Mouse (Mus musculus): ENCODE results near the gene Ubr1. TPM values are rescaled to one million over a fixed set of nuclear protein-coding genes. Genes with fewer than 3 reads are reported as not detected.

Ubr1 gene
- polyA plus RNA-seq (2015; fragmentation: Nextera tagmentation; extraction: Ambion mirVana), result 33.5 and 33.7 TPM in 2 replicates

DNA sequence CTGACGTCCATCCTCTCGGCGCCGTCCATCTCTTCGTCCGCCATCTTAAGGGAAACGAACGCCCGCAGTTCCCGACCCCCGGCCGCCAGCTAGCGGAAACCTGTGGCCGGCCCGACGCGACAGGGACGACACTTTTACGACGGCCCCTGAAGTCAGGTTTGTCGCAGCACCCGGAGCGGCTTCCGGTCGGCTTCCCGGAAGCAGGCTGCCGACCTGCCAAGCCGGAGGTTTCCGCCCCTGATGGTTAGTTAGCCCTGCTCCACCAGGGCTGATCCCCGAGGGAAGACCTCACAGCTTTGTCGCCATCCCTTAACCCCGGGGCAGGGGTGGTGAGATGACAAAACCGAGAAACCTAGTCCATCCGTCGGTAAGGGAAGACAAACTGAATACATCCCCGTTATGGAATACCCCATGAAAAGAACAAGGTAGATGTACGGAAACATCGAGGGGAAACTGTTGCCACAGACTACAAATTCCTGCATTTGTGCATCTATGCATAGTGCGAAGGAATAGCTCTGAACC is at the start of gene Ubr1:
Gene Ubr1, minus strand, starts transcription at position 157 of the 522 bp plus-strand sequence.
- peak within 1 kb of the TSS; percentile 92 for H3K4me3 ChIP-seq (ENCODE audit: low read length)
- peak within 1 kb of the TSS; percentile 81 for H3K4me2 ChIP-seq (ENCODE audit: low read depth, low read length)
- H3K9ac ChIP-seq (ENCODE audit: low read length), result peak within 1 kb of the TSS; percentile 93
- under 1% methylated on average over 39 of the region's 39 CpGs for WGBS
- peak within 1 kb of the TSS; percentile 63 for H3K27ac ChIP-seq (ENCODE audit: low read length)
- H3K9me3 ChIP-seq (ENCODE audit: control insufficient read depth, low read length), result no peaks in the 10 kb centered on the region
- no peaks in the 10 kb centered on the region; the same call in 1 of the 2 replicates for H3K27me3 ChIP-seq (ENCODE audit: control insufficient read depth, insufficient read depth, low read depth, low read length)
- H3K36me3 ChIP-seq (ENCODE audit: control insufficient read depth, insufficient read depth, low read length), result no peaks in the 10 kb centered on the region
- peak; percentile 89 for ATAC-seq (ENCODE audit: low read depth)
- H3K4me1 ChIP-seq (replicated peaks; ENCODE audit: control insufficient read depth, insufficient read depth, low read length), result peaks cover 8% of the 10 kb centered on the region

DNA sequence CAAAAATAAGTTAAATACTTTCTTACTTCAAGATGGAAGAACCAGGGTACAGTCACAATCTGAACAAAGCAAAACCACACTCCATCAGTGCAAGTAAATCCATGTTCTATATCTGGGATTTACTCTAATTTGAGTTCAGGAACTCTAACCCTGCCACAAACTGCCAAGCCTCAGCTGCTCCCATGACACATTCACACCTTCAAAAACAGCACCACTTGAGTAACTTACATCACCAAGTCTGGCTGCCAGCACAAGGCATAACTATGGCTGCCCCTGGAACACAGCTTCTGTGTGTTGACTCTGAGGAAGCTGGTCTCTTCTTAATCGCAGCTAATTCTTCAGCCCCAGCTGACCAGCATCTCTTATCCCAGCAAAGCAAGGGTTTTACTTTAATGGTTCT is 46.6 kb upstream of the Ubr1 start:
- ATAC-seq (ENCODE audit: low read depth), result no peak
- no peaks in the 10 kb centered on the region for H3K27me3 ChIP-seq (ENCODE audit: control insufficient read depth, insufficient read depth, low read depth, low read length)
- no peaks in the 10 kb centered on the region for H3K4me1 ChIP-seq (replicated peaks; ENCODE audit: control insufficient read depth, insufficient read depth, low read length)
- no peak overlapping the region for H3K4me3 ChIP-seq (ENCODE audit: low read length)
- H3K36me3 ChIP-seq (ENCODE audit: control insufficient read depth, insufficient read depth, low read length), result peaks cover 9% of the 10 kb centered on the region
- H3K9me3 ChIP-seq (ENCODE audit: control insufficient read depth, low read length), result no peaks in the 10 kb centered on the region
- no peak overlapping the region for H3K9ac ChIP-seq (ENCODE audit: low read length)
- no peak overlapping the region for H3K27ac ChIP-seq (ENCODE audit: low read length)
- H3K4me2 ChIP-seq (ENCODE audit: low read depth, low read length), result no peak overlapping the region
- 80% methylated on average over 1 of the region's 1 CpGs for WGBS

DNA sequence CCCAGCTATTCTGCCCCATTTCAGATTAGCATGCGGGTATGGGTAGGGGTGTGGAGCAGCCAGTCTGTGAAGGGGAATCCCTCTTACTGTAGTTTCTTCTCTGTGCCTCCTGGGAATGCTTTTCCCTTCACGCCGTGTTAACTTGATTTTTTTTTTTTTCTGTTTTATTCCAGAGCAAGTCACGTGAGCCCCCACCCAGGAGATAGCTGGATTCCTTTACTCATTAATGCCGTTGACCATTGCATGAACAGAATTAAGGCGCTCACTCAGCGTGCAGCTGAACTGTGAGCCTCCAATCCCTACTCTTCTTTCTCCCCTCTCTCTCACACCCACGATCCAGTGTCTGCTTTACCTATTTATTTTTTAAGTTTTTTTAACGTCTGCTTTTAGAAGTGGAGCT is 45.7 kb upstream of the Ubr1 start:
- no peaks in the 10 kb centered on the region for H3K9me3 ChIP-seq (ENCODE audit: control insufficient read depth, low read length)
- no peak overlapping the region for H3K4me2 ChIP-seq (ENCODE audit: low read depth, low read length)
- peaks cover 9% of the 10 kb centered on the region for H3K36me3 ChIP-seq (ENCODE audit: control insufficient read depth, insufficient read depth, low read length)
- ATAC-seq (ENCODE audit: low read depth), result no peak
- H3K27me3 ChIP-seq (ENCODE audit: control insufficient read depth, insufficient read depth, low read depth, low read length), result no peaks in the 10 kb centered on the region
- H3K9ac ChIP-seq (ENCODE audit: low read length), result no peak overlapping the region
- 78% methylated on average over 9 of the region's 9 CpGs for WGBS
- no peak overlapping the region for H3K27ac ChIP-seq (ENCODE audit: low read length)
- no peaks in the 10 kb centered on the region for H3K4me1 ChIP-seq (replicated peaks; ENCODE audit: control insufficient read depth, insufficient read depth, low read length)
- no peak overlapping the region for H3K4me3 ChIP-seq (ENCODE audit: low read length)

DNA sequence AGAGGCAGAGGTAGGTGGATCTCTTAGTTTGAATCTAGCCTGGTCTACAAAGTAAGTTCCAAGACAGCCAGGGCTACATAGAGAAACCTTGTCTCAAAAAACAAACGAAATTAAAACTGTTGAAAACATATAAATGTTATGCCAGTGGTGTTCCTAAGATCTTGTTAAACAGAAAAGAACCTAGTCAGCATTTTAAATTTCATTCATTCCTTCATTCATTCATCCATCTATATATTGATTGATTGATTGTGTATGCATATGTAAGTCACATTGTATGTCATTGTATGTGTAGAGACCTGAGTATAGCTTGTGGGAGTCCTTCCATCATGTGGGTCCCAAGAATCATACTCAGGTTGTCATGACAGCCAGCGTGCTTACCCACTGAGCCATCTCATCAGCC is 45.0 kb upstream of the Ubr1 start:
- no peak overlapping the region for H3K27ac ChIP-seq (ENCODE audit: low read length)
- no peak for ATAC-seq (ENCODE audit: low read depth)
- H3K4me1 ChIP-seq (replicated peaks; ENCODE audit: control insufficient read depth, insufficient read depth, low read length), result no peaks in the 10 kb centered on the region
- 80% methylated on average over 2 of the region's 2 CpGs for whole genome bisulfite sequencing
- H3K4me2 ChIP-seq (ENCODE audit: low read depth, low read length), result no peak overlapping the region
- no peak overlapping the region for H3K4me3 ChIP-seq (ENCODE audit: low read length)
- H3K27me3 ChIP-seq (ENCODE audit: control insufficient read depth, insufficient read depth, low read depth, low read length), result no peaks in the 10 kb centered on the region
- H3K9ac ChIP-seq (ENCODE audit: low read length), result no peak overlapping the region
- peaks cover 9% of the 10 kb centered on the region for H3K36me3 ChIP-seq (ENCODE audit: control insufficient read depth, insufficient read depth, low read length)
- no peaks in the 10 kb centered on the region for H3K9me3 ChIP-seq (ENCODE audit: control insufficient read depth, low read length)

DNA sequence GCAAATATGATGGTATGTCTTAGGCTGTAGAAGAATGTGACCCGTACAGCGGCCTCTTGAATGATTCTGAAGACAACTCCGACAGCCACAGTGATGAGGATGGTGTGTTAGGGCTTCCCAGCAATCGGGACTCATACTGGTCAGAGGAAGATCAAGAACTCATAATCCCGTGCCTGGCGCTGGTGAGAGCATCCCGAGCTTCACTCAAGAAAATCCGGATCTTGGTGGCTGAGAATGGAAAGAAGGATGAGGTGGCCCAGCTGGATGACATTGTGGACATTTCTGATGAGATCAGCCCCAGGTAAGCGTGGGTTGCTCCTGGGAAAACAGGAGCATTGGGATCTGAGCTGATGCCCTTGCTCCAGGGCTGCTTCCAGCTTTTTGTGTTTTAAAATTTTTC is 42.2 kb upstream of the Ubr1 start:
- H3K4me1 ChIP-seq (replicated peaks; ENCODE audit: control insufficient read depth, insufficient read depth, low read length), result peaks cover 9% of the 10 kb centered on the region
- H3K9ac ChIP-seq (ENCODE audit: low read length), result no peak overlapping the region
- no peaks in the 10 kb centered on the region for H3K9me3 ChIP-seq (ENCODE audit: control insufficient read depth, low read length)
- WGBS, result 87% methylated on average over 9 of the region's 9 CpGs
- H3K27ac ChIP-seq (ENCODE audit: low read length), result no peak overlapping the region
- ATAC-seq (ENCODE audit: low read depth), result no peak
- H3K4me3 ChIP-seq (ENCODE audit: low read length), result no peak overlapping the region
- H3K27me3 ChIP-seq (ENCODE audit: control insufficient read depth, insufficient read depth, low read depth, low read length), result no peaks in the 10 kb centered on the region
- H3K36me3 ChIP-seq (ENCODE audit: control insufficient read depth, insufficient read depth, low read length), result peaks cover 6% of the 10 kb centered on the region
- no peak overlapping the region for H3K4me2 ChIP-seq (ENCODE audit: low read depth, low read length)

DNA sequence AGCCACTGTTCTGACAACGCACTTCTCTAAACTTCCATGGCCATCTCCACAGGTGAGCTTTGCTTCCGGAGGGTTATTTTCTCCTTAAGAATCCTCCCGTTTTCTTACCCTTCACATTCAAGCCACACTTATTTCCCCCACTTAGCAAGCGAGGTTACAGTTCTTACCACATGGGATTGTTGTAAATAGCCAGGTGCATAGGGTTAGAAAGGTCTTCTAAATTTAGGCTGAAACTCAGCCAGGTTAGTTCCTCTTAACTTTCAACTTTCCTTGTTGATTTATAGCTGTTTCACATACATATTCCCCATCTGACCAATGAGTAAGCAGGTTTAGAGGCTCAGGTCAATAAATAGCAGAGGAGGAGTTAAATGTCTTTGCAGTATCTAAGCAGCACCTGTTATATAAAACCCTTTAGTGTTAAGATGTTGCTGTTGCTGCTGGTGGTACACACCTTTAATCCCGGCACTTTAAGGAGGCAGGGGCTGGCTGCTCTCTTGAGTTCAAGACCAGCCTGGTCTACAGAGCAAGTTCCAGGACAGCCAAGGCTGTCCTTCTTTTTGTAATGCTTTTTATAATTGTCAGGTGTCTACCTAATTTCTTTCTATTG is 38.7 kb upstream of the Ubr1 start:
- Histone ChIP-seq H3K4me2 (ENCODE audit: low read depth, low read length) (peak overlapping the region; percentile 86), H3K4me1 (replicated peaks; ENCODE audit: control insufficient read depth, insufficient read depth, low read length) (peaks cover 9% of the 10 kb centered on the region), H3K27ac (ENCODE audit: low read length) (no peak overlapping the region), H3K27me3 (ENCODE audit: control insufficient read depth, insufficient read depth, low read depth, low read length) (no peaks in the 10 kb centered on the region), H3K36me3 (ENCODE audit: control insufficient read depth, insufficient read depth, low read length) (no peaks in the 10 kb centered on the region), H3K4me3 (ENCODE audit: low read length) (peak overlapping the region; percentile 92), H3K9ac (ENCODE audit: low read length) (peak overlapping the region; percentile 80), H3K9me3 (ENCODE audit: control insufficient read depth, low read length) (no peaks in the 10 kb centered on the region)
- no peak for ATAC-seq (ENCODE audit: low read depth)
- whole genome bisulfite sequencing, result 21% methylated on average over 5 of the region's 5 CpGs

DNA sequence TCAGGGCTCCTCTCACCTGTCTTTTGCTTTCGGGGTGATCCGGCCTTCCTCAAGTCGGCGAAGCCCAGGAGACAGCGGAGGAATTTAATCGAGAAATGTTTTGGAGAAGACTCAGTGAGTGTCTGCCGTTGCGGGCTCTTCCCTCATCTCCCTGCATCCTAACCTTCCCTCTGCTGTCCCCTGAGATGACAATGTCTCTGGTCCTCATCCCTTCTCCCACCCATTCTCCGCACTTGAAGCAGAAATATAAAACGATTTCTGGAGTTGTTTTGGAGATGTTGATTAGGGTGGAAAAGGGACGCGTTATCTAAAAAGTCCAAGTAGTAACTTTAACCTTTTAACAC is 38.1 kb upstream of the Ubr1 start:
- Histone ChIP-seq H3K4me2 (ENCODE audit: low read depth, low read length) (peak overlapping the region; percentile 86), H3K36me3 (ENCODE audit: control insufficient read depth, insufficient read depth, low read length) (no peaks in the 10 kb centered on the region), H3K9me3 (ENCODE audit: control insufficient read depth, low read length) (no peaks in the 10 kb centered on the region), H3K27ac (ENCODE audit: low read length) (peak overlapping the region; percentile 38; the same call in 1 of the 2 replicates), H3K27me3 (ENCODE audit: control insufficient read depth, insufficient read depth, low read depth, low read length) (no peaks in the 10 kb centered on the region), H3K4me1 (replicated peaks; ENCODE audit: control insufficient read depth, insufficient read depth, low read length) (peaks cover 9% of the 10 kb centered on the region), H3K4me3 (ENCODE audit: low read length) (peak overlapping the region; percentile 92), H3K9ac (ENCODE audit: low read length) (peak overlapping the region; percentile 80)
- ATAC-seq (ENCODE audit: low read depth), result peak; percentile 31
- under 1% methylated on average over 12 of the region's 12 CpGs for WGBS

DNA sequence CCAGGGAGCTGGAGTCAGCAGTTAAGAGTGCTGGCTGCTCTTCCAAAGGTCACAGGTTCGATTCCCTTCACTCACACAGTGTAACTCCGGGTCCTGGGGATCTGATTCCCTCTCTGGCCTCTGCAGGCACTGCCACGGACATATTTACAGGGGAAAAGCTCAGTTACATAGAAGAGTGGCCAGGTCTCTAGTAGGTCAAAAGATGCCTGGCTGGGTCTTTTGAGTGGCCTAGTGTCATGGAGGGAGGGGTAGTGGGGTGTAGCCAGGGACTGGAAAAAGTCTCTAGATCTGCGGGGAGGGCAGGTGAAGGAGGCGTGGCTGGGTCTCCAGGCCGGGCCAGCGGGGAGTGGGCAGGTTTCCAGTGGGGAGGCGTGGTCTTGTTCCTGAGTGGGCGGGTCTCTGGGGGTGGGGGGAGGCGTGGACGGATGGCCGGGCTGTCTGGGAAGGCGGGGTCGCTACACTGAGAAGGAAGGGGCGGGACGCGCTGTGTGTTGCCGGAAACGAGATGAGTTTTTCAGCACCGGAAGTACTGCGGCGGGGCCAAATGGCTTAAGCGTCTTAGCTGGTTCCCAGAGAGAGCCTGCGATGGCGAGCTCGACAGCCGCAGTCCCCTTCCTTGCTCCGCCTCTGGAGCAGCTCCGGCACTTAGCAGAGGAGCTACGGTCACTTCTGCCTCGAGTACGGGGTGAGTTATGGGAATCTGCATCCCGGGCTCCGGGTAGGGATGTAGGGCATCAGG is 37.6 kb upstream of the Ubr1 start, which contains the start of gene Ccndbp1:
Gene Ccndbp1, plus strand, starts transcription at position 479 of the 739 bp plus-strand sequence.
- peak; percentile 99 for ATAC-seq (ENCODE audit: low read depth)
- no peaks in the 10 kb centered on the region for H3K36me3 ChIP-seq (ENCODE audit: control insufficient read depth, insufficient read depth, low read length)
- H3K4me2 ChIP-seq (ENCODE audit: low read depth, low read length), result peak within 1 kb of the TSS; percentile 86
- no peaks in the 10 kb centered on the region for H3K9me3 ChIP-seq (ENCODE audit: control insufficient read depth, low read length)
- peak within 1 kb of the TSS; percentile 92 for H3K4me3 ChIP-seq (ENCODE audit: low read length)
- H3K27ac ChIP-seq (ENCODE audit: low read length), result peak within 1 kb of the TSS; percentile 38; the same call in 1 of the 2 replicates
- H3K9ac ChIP-seq (ENCODE audit: low read length), result peak within 1 kb of the TSS; percentile 80
- no peaks in the 10 kb centered on the region for H3K27me3 ChIP-seq (ENCODE audit: control insufficient read depth, insufficient read depth, low read depth, low read length)
- H3K4me1 ChIP-seq (replicated peaks; ENCODE audit: control insufficient read depth, insufficient read depth, low read length), result peaks cover 9% of the 10 kb centered on the region
- 2% methylated on average over 33 of the region's 34 CpGs for WGBS

DNA sequence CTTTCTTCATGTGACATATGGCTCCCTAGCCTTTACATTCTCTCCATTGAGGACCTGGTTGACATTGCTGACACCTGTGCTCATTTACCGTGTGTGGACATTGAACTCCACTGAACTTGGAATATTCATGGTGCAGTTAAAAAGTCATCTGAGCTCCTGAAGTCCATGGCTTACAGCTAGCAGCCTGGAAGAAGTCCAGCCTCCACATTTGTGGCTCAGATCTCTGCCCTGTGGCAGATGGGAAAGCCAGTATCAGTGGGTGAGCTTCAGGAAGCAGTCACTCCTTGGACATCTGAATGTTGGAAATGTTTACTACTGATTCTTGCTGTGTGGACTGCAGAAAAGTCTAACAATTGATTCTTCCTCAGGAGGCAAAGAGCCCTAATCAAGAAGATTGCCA is 36.5 kb upstream of the Ubr1 start:
- H3K27me3 ChIP-seq (ENCODE audit: control insufficient read depth, insufficient read depth, low read depth, low read length), result no peaks in the 10 kb centered on the region
- no peaks in the 10 kb centered on the region for H3K9me3 ChIP-seq (ENCODE audit: control insufficient read depth, low read length)
- 82% methylated on average over 1 of the region's 1 CpGs for WGBS
- H3K27ac ChIP-seq (ENCODE audit: low read length), result no peak overlapping the region
- ATAC-seq (ENCODE audit: low read depth), result no peak
- H3K4me3 ChIP-seq (ENCODE audit: low read length), result no peak overlapping the region
- no peaks in the 10 kb centered on the region for H3K36me3 ChIP-seq (ENCODE audit: control insufficient read depth, insufficient read depth, low read length)
- no peak overlapping the region for H3K9ac ChIP-seq (ENCODE audit: low read length)
- H3K4me1 ChIP-seq (replicated peaks; ENCODE audit: control insufficient read depth, insufficient read depth, low read length), result peaks cover 9% of the 10 kb centered on the region
- H3K4me2 ChIP-seq (ENCODE audit: low read depth, low read length), result no peak overlapping the region
